Mouse (Mus musculus): ENCODE measurements around the gene Fem1b.

DNA sequence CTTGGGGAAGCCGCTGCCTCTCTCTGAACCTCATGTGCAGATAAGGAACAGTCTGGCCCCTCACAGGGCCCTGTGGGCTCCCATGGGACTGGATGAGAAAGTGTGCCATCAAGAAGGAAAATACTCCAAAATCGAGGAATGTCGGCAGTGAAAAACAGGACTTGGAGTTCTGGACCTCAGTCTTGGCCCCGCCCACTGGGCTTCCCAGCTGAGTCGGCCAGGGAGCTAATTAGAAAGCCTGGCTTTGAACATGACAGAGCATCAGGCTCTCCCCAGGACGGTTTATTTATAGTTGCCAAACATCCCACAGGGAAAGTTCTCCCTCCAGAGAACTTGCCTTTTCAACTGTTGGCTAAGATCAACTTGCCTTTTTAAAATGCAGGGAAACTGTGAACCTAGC is 62.1 kb downstream of the Fem1b start:
- TF ChIP-seq TCF3 (IDR thresholded peaks at IDR 0.05; ENCODE audit: insufficient read length, low read depth) = no peak
- TF ChIP-seq MAX (IDR thresholded peaks at IDR 0.05; ENCODE audit: low read depth) = no peak
- TF ChIP-seq USF1 (IDR thresholded peaks at IDR 0.05; ENCODE audit: low read depth) = no peak
- TF ChIP-seq TCF12 (IDR thresholded peaks at IDR 0.05; ENCODE audit: insufficient read depth, poor library complexity, severe bottlenecking) = no peak
- no peak for TF ChIP-seq MYOD1 (IDR thresholded peaks at IDR 0.05; ENCODE audit: control insufficient read depth in 1 of 3, insufficient read length in 2 of 3, low read depth in 2 of 3)
- no peak for TF ChIP-seq E2F4 (IDR thresholded peaks at IDR 0.05; ENCODE audit: insufficient read depth)
